Mouse (Mus musculus): ENCODE measurements around the gene Gif. TPM values are rescaled to one million over a fixed set of nuclear protein-coding genes. Genes with fewer than 3 reads are reported as not detected.

The Gif gene
- total RNA-seq (2021), result not detected
- long read RNA-seq, experiment 1, result 0 reads
- long read RNA-seq, experiment 2, result 0 reads

- DNase-seq (ENCODE audit: low spot score), result no peak
These were observed at the start of gene Gif for GRCm38 (mm10) chr19:11747298-11747697. Gene Gif (plus strand): TSS chr19:11747554.

DNA sequence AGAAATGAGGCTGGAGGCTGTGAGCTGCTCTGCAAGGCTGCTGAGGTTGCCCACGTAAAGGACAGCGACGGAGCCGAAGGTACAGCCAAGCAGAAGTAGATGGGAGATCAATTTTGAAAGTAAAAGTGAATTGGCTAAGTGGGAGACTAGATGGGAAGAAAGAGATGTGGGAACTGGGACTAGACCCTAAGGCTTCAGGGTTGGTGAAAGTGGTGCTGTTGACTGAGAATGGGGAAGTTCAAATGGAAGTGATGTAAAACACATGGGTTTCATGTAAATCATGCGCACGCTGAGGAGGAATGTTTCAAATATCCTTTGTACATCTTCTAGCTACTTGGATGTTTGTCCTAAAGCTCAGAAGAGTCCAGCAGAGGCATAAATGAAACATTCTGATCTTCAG, 49.0 kb upstream of the Gif start:
- no peak for DNase-seq (ENCODE audit: low spot score)

DNA sequence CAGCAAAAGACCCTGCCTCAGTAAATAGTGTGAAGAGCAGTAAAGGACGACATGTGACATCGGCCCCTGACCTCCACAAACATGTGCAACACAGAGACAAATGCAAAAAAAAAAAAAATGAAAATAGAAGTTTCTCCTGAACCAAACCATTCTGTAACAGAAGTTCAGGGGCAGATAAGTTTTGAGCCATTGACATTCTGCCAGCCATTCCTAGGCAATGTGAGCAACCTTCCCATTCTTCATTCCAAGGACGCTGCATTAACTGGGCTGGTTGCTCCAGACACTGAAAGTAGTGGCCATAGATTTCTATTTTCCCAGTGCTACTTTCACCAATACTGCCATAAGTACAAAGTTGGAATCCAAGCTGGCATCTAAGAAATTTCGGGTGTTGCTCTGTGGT, 34.9 kb upstream of the Gif start:
- DNase-seq (ENCODE audit: low spot score), result no peak

- no peak for DNase-seq (ENCODE audit: low spot score)
These were observed 27.3 kb upstream of the Gif start for GRCm38 (mm10) chr19:11720071-11720470.

DNA sequence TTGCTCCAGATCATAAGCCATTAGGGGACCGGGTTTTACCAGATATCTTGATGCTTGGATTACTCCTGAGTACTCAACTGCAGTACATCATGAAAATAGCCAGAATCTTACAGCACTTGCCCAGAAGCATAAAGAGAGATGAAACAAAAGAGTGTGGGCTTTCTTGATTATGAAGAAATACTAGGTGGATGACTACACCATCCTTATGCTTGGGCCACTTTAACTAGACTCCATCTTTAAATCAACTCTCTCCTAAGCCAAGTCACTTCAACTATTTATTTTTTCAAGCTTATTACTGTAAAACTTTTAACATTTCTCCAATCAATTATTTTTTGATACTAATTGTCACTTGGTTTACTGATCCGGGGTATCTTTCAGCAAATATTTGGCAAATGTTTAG, 23.5 kb upstream of the Gif start:
- DNase-seq (ENCODE audit: low spot score), result no peak

- DNase-seq (ENCODE audit: low spot score), result no peak
These were observed 23.1 kb upstream of the Gif start for GRCm38 (mm10) chr19:11724275-11724674.

DNA sequence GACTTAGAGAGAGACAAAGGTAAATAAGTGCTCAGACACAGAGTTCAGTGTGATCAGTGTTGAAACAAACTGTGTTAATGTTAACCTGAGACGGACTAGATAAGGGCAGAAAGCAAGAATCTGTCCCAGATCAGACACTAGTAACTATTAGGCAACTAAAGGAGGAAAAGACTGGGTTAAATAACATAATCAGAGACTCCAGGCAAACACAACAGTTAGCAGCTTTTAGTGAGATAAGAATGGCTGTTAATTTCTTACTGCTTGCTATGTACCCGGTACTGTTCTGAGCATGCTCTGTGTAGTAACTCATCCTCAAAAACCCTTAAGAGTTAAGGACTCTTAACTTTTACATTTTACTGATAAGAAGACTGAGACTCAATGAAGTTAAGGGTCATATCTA, 21.4 kb upstream of the Gif start:
- DNase-seq (ENCODE audit: low spot score), result no peak

- DNase-seq (ENCODE audit: low spot score), result no peak
These were observed 20.1 kb upstream of the Gif start for GRCm38 (mm10) chr19:11727304-11727703.

DNA sequence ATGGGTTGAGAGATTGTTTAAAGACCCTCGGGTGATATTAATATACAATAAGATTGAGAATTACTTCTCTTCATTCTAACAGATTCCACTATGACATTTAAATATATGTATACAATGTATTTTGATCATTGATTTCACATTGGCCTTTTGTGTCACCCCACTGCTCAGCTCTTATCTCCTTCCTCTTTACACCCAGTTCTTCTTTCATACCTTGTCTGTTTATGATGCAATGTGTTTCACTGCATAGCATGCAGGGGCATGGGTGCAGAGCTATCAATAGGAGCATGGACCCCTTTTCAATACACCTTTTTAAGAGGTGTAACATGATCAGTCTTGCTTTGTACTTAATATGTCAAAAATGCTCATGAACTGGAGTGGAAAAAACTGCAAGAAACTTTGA, 17.1 kb upstream of the Gif start:
- no peak for DNase-seq (ENCODE audit: low spot score)

DNA sequence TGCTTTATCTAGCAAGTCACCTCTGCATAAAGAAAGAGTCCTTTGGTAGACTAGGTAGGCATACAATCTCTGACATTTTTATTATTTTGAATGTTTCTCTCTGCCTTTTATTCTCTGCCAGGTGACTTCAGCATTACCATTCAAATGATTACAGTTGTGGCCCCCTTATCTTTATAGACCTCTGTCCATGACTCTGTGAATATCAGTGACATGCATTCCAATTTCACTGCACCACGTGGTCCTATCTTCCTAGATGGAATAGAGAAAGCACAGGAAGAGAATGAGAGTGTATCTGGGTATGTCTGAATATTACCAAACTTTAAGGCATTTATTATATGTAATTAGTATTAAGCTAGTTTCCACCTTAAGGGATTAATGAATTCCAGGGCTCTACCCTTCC, 10.9 kb upstream of the Gif start:
- DNase-seq (ENCODE audit: low spot score), result no peak

GRCm38 (mm10) chr19:11745680-11746079, 1.7 kb upstream of the Gif start:
- no peak for DNase-seq (ENCODE audit: low spot score)

GRCm38 (mm10) chr19:11765059-11765458, 17.7 kb downstream of the Gif start:
- DNase-seq (ENCODE audit: low spot score), result no peak

- no peak for DNase-seq (ENCODE audit: low spot score)
These were observed 19.1 kb downstream of the Gif start for GRCm38 (mm10) chr19:11766413-11766812.

GRCm38 (mm10) chr19:11768163-11768562, 20.8 kb downstream of the Gif start:
- DNase-seq (ENCODE audit: low spot score), result no peak

- DNase-seq (ENCODE audit: low spot score), result no peak
These were observed 22.0 kb downstream of the Gif start for GRCm38 (mm10) chr19:11769257-11769920.

GRCm38 (mm10) chr19:11770205-11770892, 23.0 kb downstream of the Gif start, which contains the start of gene Mrpl16:
Gene Mrpl16 (plus strand): TSS chr19:11770391.
- peak; percentile 95 for DNase-seq (ENCODE audit: low spot score)

DNA sequence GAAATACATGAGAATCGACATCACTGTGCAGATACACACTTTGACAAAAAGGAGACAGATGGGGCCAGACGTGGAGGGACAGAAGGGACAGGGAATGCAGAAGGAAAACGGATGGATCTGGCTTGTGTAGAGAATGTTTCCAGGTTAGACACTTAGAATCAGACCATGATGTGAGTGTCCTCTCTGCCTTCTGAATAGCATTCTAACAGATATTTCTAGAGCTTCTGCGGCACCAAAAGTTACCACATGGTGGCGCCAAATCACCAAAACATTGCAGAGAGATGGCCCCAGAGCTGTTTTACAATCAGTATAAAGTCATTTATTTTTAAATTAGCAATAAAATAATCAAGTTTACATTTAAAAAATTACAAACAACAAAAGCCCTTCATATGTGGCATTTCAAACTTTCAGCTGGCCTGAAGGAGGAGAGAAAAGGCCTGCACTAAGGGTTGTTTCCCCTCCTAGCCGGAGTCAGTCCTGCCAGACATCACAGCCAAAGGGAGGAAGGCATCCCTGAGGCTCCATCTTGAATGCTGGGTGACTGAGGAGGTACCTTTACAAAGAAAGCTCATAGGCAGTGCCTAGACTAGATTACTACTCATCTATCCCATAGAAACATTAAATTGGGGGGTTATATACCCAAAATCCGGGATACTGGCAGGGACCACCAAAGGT, 30.0 kb downstream of the Gif start:
- peak; percentile 59 for DNase-seq (ENCODE audit: low spot score)

- DNase-seq (ENCODE audit: low spot score), result no peak
These were observed 38.2 kb downstream of the Gif start for GRCm38 (mm10) chr19:11785409-11786154.

GRCm38 (mm10) chr19:11787826-11788225, 40.5 kb downstream of the Gif start:
- no peak for DNase-seq (ENCODE audit: low spot score)

- no peak for DNase-seq (ENCODE audit: low spot score)
These were observed 41.5 kb downstream of the Gif start for GRCm38 (mm10) chr19:11788876-11789275.

- DNase-seq (ENCODE audit: low spot score), result no peak
These were observed 44.5 kb downstream of the Gif start for GRCm38 (mm10) chr19:11791825-11792224.

All from gastrocnemius, adult 18-20 months (tissue).